Mouse (Mus musculus): Measurements from ENCODE around the gene Nt5dc3. TPM values are rescaled to one million over a fixed set of nuclear protein-coding genes. Genes with fewer than 3 reads are reported as not detected.

Nt5dc3 gene
- polyA plus RNA-seq, 1 experiment from 2014 or later: 1.4 TPM

GRCm38 (mm10) chr10:86796073-86796741 is 17.4 kb downstream of the Nt5dc3 start:
- Histone ChIP-seq H3K27me3 (no peaks in the 10 kb centered on the region), H3K9me3 (no peaks in the 10 kb centered on the region), H3K9ac (no peak overlapping the region), H3K27ac (no peak overlapping the region), H3K4me1 (peaks cover 15% of the 10 kb centered on the region), H3K4me3 (no peak overlapping the region), H3K4me2 (no peak overlapping the region), H3K36me3 (no peaks in the 10 kb centered on the region)
- 90% methylated on average over 5 of the region's 5 CpGs for WGBS
- ATAC-seq (ENCODE audit: borderline replicate concordance, extremely low read depth, low FRiP score, low TSS enrichment): 0 out of 2 replicates have a peak, but pooled peaks have one; percentile 23

- H3K36me3 ChIP-seq: no peaks in the 10 kb centered on the region
- no peak overlapping the region for H3K4me2 ChIP-seq
- H3K4me3 ChIP-seq: no peak overlapping the region
- no peaks in the 10 kb centered on the region for H3K27me3 ChIP-seq
- no peaks in the 10 kb centered on the region for H3K9me3 ChIP-seq
- H3K9ac ChIP-seq: no peak overlapping the region
- H3K4me1 ChIP-seq: no peaks in the 10 kb centered on the region
- WGBS: 83% methylated on average over 1 of the region's 1 CpGs
- no peak overlapping the region for H3K27ac ChIP-seq
- ATAC-seq (ENCODE audit: borderline replicate concordance, extremely low read depth, low FRiP score, low TSS enrichment): no peak
Observed at GRCm38 (mm10) chr10:86807362-86807761, 28.6 kb downstream of the Nt5dc3 start.

DNA sequence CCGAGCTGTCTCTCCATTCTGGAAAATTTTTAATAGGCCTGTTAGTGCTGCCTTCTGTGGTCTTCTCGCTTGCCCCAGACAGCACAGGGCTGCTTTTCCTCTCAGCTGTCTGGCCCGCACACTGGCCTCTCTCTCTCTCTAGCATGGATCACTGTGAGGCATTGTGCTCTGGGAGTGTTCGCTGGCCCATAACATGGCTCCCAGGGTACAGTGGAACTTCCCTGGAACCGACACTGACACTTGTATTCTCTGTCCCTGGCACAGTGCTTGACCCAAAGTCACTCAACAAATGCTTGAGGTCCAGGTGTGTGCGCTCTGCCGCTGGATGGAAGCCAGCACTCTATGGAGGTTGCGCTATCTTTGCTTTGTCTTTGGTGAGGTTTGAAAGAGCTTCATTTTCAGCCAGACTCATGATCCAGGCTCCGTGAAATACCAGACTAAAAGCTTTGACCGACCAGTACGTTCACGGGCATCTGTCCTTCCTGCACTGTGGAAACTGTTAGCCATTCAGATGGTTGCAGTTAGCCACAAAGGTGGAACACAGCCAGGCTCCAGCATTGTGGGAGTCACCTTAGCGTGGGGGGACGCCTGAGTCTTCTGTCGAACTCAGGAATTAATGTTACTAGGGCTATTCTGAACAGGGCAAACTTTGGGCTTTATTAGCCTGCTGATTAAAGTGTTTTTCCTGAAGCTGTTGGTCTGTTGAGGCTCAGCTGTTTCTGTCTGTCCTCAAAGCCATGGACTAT is 29.4 kb downstream of the Nt5dc3 start:
- Histone ChIP-seq H3K9ac (no peak overlapping the region), H3K4me1 (no peaks in the 10 kb centered on the region), H3K36me3 (no peaks in the 10 kb centered on the region), H3K4me2 (no peak overlapping the region), H3K9me3 (no peaks in the 10 kb centered on the region), H3K27me3 (no peaks in the 10 kb centered on the region), H3K4me3 (no peak overlapping the region), H3K27ac (no peak overlapping the region)
- WGBS: 83% methylated on average over 15 of the region's 15 CpGs
- no peak for ATAC-seq (ENCODE audit: borderline replicate concordance, extremely low read depth, low FRiP score, low TSS enrichment)

DNA sequence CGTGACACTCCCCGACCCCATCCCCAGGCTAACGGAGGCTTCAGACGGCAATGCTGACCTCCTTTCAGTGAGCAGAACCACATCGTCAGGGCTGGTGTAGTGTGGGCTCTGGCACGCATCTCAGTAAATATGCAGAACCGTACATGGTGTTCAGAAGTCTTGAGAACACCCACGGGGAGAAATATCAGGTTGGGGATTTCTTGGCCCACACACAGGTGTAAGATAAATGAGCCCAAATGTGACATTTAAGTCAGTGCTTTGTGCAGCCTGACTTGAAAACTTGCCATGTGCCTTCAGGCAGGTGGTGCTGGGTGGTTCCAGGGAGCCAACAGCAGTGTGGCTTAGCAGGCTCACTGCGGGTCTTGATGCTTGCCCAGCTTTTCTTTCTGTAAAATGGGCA is 31.2 kb downstream of the Nt5dc3 start:
- Histone ChIP-seq H3K4me3 (no peak overlapping the region), H3K27ac (no peak overlapping the region), H3K4me1 (0 out of 2 replicates have a peak, but pooled peaks cover 12% of the 10 kb centered on the region), H3K9ac (no peak overlapping the region), H3K27me3 (no peaks in the 10 kb centered on the region), H3K36me3 (no peaks in the 10 kb centered on the region), H3K4me2 (no peak overlapping the region), H3K9me3 (no peaks in the 10 kb centered on the region)
- WGBS: 85% methylated on average over 9 of the region's 9 CpGs
- no peak for ATAC-seq (ENCODE audit: borderline replicate concordance, extremely low read depth, low FRiP score, low TSS enrichment)

DNA sequence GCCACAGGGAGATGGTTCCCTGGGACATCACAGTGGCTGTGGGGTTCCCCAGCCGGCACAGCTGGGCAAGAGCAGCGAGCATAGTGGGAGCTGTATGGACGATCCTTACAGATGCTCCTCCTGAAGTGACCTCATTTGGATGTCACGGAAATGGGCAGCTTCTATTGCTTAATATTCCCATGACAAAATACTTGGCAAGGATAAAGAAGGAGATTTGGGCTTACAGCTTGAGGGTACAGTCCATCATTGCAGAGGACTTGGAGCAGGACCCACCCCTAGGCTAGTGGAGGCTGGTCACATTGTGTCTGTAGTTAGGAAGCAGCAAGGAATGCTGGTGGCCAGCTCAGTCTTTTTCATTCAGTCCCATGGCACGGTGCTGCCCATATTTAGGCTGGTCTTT is 31.8 kb downstream of the Nt5dc3 start:
- ATAC-seq (ENCODE audit: borderline replicate concordance, extremely low read depth, low FRiP score, low TSS enrichment): no peak
- Histone ChIP-seq H3K9ac (no peak overlapping the region), H3K9me3 (no peaks in the 10 kb centered on the region), H3K4me2 (no peak overlapping the region), H3K27me3 (no peaks in the 10 kb centered on the region), H3K27ac (no peak overlapping the region), H3K4me1 (0 out of 2 replicates have a peak, but pooled peaks cover 12% of the 10 kb centered on the region), H3K36me3 (no peaks in the 10 kb centered on the region), H3K4me3 (no peak overlapping the region)
- WGBS: 89% methylated on average over 5 of the region's 5 CpGs

GRCm38 (mm10) chr10:86814292-86815131 is 35.7 kb downstream of the Nt5dc3 start:
- Histone ChIP-seq H3K9ac (no peak overlapping the region), H3K27ac (peak overlapping the region; percentile 19; the same call in 1 of the 2 replicates), H3K4me1 (peaks cover 21% of the 10 kb centered on the region), H3K4me3 (no peak overlapping the region), H3K9me3 (no peaks in the 10 kb centered on the region), H3K27me3 (no peaks in the 10 kb centered on the region), H3K4me2 (no peak overlapping the region), H3K36me3 (no peaks in the 10 kb centered on the region)
- ATAC-seq (ENCODE audit: borderline replicate concordance, extremely low read depth, low FRiP score, low TSS enrichment): no peak
- 51% methylated on average over 19 of the region's 19 CpGs for WGBS

GRCm38 (mm10) chr10:86815133-86815532 is 36.3 kb downstream of the Nt5dc3 start:
- Histone ChIP-seq H3K9ac (no peak overlapping the region), H3K4me3 (no peak overlapping the region), H3K4me2 (no peak overlapping the region), H3K36me3 (no peaks in the 10 kb centered on the region), H3K27me3 (no peaks in the 10 kb centered on the region), H3K4me1 (peaks cover 27% of the 10 kb centered on the region), H3K9me3 (no peaks in the 10 kb centered on the region), H3K27ac (no peak overlapping the region)
- ATAC-seq (ENCODE audit: borderline replicate concordance, extremely low read depth, low FRiP score, low TSS enrichment): no peak
- 60% methylated on average over 7 of the region's 7 CpGs for WGBS

DNA sequence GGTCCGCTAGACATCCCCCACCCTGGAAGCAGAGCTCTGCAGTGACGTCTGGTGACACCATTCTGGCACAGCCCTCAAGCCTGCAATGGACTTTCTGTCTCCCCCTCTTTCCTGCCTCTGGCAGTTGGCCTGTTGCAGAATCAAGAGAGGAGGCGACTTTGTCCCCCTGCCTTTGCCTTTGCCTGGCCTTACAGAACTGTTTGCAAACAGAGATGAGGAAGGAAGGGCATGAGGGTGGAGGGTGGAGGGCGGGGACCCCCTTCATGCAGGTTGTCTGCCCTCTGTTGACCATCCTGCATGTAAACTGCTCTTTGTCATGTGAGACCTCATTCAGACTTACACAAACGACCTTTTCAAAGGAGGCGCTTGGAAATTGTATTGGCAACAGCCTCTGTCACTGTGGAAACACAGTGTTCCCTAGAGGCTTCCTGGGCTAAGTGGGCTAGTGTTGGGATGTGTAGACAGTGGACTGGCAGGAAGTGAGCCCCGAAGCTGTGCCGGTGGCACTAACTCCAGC is 40.9 kb downstream of the Nt5dc3 start:
- 35% methylated on average over 8 of the region's 8 CpGs for WGBS
- ATAC-seq (ENCODE audit: borderline replicate concordance, extremely low read depth, low FRiP score, low TSS enrichment): peak; percentile 39; the same call in 1 of the 2 replicates
- peak overlapping the region; percentile 22; the same call in 1 of the 2 replicates for H3K27ac ChIP-seq
- H3K4me3 ChIP-seq: no peak overlapping the region
- H3K36me3 ChIP-seq: peaks cover 7% of the 10 kb centered on the region; the same call in 1 of the 2 replicates
- no peak overlapping the region for H3K9ac ChIP-seq
- H3K27me3 ChIP-seq: no peaks in the 10 kb centered on the region
- H3K4me2 ChIP-seq: no peak overlapping the region
- H3K9me3 ChIP-seq: no peaks in the 10 kb centered on the region
- H3K4me1 ChIP-seq: peaks cover 17% of the 10 kb centered on the region

GRCm38 (mm10) chr10:86821014-86821413 is 42.2 kb downstream of the Nt5dc3 start:
- WGBS: 86% methylated on average over 7 of the region's 7 CpGs
- Histone ChIP-seq H3K9ac (no peak overlapping the region), H3K27me3 (no peaks in the 10 kb centered on the region), H3K36me3 (peaks cover 7% of the 10 kb centered on the region; the same call in 1 of the 2 replicates), H3K4me3 (no peak overlapping the region), H3K4me1 (peaks cover 15% of the 10 kb centered on the region), H3K27ac (no peak overlapping the region), H3K9me3 (no peaks in the 10 kb centered on the region), H3K4me2 (no peak overlapping the region)
- no peak for ATAC-seq (ENCODE audit: borderline replicate concordance, extremely low read depth, low FRiP score, low TSS enrichment)

DNA sequence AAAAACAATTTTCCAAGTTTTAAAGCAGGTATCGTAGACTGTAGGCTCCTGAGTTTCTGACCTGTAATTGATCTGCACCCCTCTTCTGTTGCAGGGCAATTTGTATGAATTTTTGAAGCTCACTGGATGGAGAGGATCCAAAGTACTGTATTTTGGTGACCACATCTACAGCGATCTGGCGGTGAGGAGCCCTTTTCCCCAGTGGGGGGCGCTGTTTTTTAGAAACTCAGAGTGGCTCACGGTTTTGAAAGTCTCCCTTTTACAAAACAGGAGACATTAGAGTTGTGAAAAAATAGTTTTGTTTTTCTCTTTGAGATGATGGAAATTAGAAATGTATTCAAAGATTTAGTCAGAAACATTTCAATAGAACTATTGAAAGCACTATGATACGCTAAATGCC is 45.3 kb downstream of the Nt5dc3 start:
- no peak overlapping the region for H3K9ac ChIP-seq
- peaks cover 9% of the 10 kb centered on the region for H3K4me1 ChIP-seq
- no peaks in the 10 kb centered on the region for H3K9me3 ChIP-seq
- H3K27me3 ChIP-seq: no peaks in the 10 kb centered on the region
- H3K4me2 ChIP-seq: no peak overlapping the region
- H3K27ac ChIP-seq: no peak overlapping the region
- no peak overlapping the region for H3K4me3 ChIP-seq
- 83% methylated on average over 6 of the region's 6 CpGs for WGBS
- ATAC-seq (ENCODE audit: borderline replicate concordance, extremely low read depth, low FRiP score, low TSS enrichment): no peak
- peaks cover 7% of the 10 kb centered on the region; the same call in 1 of the 2 replicates for H3K36me3 ChIP-seq

- Histone ChIP-seq H3K9ac (no peak overlapping the region), H3K27me3 (no peaks in the 10 kb centered on the region), H3K4me3 (no peak overlapping the region), H3K27ac (no peak overlapping the region), H3K4me2 (no peak overlapping the region), H3K36me3 (peaks cover 7% of the 10 kb centered on the region; the same call in 1 of the 2 replicates), H3K9me3 (no peaks in the 10 kb centered on the region), H3K4me1 (0 out of 2 replicates have a peak, but pooled peaks cover 3% of the 10 kb centered on the region)
- WGBS: 86% methylated on average over 14 of the region's 14 CpGs
- no peak for ATAC-seq (ENCODE audit: borderline replicate concordance, extremely low read depth, low FRiP score, low TSS enrichment)
Observed at GRCm38 (mm10) chr10:86824871-86825270, 46.1 kb downstream of the Nt5dc3 start.

All from lung, embryonic 15.5 days (tissue).